Mouse (Mus musculus) activated CD4-positive, CD25-positive, alpha-beta regulatory T cell, adult 4 months (primary cell): ENCODE data around the gene Cstb. TPM values are rescaled to one million over a fixed set of nuclear protein-coding genes. Genes with fewer than 3 reads are reported as not detected.
"Not testable (repeated sequence)": the region's sequence is repeated elsewhere in the genome, so short reads cannot be mapped to it uniquely, and the experiment has no call there.

ENCODE experiments used
- ATAC-seq: one replicate; pipeline ENCODE4 v1.8.0; 2017
- polyA plus RNA-seq, 2 experiments: library from polyadenylated mRNA; unstranded; fragments of 100-300 nt; shearing (Covaris generic); gene quantifications; one replicate each; pipeline ENCODE4 v1.2.1; 2017

Cstb gene
- polyA plus RNA-seq = 100 to 1,000 TPM; 166 to 179 TPM

DNA sequence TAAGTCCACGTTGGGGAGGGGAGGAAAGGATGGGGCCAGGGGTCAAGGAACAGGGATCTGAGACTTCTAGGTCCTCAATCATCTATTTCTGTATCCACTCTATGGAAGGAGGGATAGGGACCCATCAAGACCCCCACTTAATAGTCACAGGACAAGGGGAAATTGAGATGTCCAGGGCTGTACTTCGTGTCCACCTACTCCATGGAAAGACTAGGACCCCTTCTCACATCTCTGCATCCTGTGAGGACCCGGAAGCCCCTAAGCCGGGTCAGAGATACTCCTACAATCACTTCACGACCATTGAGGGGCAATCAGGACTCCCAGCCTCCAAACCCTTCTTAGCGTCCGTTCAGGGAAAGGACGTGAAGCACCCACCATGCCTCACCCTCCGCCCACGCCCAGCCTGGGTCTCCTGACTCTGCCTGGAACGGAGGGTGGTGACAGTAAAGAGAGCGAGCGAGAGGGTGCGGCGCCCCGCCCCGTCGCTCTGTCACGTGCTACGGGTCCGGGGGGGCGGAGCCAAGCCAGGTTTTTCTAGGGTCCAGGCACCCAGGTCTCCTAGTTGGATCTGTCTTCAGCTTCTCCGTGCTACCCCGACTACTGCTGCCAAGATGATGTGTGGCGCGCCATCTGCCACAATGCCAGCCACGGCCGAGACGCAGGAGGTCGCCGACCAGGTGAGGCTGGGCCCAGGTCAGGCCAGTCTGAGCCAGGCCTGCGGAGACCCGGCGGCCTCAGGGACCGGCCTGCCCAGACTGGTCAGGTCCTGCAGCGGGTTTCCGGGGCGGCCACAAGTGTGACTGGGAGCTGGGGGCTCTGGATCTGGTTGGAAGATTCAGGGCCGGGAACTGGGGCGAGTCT is at the start of gene Cstb:
TSS of gene Cstb (plus strand) at position 489 of the 861 bp plus-strand sequence.
- ATAC-seq = peak; percentile 96

DNA sequence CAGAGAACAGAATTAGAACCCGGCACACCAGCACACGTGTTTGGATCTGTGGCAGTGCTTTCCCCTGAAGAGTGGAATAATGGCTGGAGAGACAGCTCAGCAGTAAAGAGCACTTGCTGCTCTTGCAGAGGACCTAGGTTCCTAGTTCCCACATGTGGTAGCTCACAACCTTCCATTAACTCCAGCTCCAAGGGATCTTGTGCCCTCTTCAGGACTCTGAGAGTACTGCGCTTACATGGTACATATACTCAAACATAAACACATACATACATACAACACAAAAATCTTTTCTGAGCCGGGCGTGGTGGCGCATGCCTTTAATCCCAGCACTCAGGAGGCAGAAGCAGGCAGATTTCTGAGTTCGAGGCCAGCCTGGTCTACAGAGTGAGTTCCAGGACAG is 47.0 kb upstream of the Cstb start:
- no peak for ATAC-seq

DNA sequence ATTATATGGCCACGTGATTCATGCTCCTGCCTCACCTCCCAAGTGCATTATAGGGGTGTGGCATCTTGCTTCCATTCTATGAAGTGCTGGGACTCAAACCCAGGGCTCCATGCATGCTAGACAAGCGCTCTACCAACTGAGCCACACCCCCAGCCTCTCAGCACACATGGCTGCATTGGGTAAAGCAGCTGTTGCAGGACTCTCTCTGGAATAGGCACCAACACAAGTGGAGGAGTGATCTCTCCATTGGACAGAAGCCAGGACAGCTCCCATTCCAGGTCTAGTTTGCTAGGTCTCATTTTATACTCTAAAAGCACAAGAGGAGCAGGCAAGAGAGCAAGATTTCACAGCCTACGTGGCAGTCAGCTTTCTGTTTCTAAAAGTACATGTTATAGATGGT is 41.9 kb upstream of the Cstb start:
- no peak for ATAC-seq

DNA sequence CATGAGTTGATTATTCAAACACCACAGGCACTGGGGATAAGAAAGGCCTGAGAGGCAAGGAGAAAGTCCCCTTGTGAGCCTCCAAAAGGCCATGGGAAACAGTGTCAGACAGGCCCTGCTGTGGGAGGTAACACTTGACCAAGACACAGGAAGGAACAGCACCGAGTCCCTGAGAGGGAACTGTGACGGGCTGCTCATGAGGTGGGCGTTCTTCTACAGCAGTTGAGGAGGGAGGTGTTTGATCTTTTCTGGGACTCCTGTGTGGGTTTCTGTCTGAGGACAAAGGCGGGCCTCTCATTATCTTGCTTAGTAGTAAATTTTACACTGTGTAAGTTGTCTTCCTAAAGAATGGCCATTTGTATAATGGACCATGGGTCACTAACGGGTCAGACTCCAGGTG is 39.9 kb upstream of the Cstb start:
- no peak for ATAC-seq

DNA sequence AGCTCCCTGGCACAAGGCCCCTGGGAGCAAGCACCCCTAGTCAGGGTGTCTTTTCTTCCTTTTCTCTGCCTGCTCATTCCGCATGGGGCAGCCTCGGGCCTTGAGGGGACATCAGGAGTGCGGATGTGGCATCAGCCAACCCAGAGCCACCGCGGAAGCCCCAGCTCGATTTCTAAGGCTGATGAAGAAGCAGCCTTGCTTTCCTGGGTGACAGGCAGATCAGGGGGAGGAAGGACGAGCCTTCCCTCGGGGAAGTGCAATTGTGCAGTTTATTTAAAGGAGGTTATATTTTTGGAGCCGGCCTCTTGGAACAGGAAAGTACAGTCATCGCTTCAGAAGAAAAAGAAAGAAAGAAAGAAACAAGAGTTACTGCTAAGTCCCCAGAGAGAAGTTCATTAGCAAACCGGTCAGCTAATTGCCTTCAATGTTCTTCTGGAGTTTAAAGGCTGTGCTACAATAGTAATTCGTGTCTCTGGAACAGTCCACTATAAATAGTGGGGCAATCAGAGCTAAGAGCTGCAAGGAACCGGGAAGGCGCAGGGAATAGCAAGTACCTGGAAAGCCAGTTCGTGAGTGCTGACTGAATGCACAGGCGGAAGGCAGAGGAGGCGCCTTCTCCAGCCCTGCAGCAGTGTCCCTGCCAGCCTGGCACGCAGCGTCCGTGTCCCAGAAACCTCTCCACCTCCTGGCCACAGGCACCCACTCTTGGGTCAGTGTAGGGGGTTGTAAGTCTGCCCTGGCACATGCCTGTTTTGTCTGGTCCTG is 37.1 kb upstream of the Cstb start:
- ATAC-seq = no peak

DNA sequence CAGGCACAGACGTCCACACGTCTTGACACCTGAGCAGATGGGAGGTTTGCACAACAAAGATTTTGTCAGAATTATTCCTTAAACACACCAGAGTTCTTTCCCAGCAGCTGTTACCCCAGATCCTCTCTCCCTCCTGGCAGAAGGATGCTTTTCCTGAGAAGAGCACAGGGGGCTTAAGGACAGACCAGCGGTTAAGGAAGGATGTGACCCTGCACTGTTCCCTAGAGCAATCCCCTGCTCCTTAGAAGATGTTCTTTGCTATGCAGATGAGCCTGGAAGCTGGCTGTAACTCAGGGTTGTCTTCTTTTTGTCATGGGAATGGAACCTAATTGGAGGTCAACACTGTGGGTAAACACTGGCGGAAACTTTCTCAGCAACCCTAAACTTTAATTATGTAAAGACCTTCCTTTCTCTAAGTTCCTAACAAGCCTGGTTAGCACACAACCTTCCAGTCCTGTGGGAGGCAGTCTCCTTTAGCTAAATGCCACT is 34.4 kb upstream of the Cstb start:
- no peak for ATAC-seq

DNA sequence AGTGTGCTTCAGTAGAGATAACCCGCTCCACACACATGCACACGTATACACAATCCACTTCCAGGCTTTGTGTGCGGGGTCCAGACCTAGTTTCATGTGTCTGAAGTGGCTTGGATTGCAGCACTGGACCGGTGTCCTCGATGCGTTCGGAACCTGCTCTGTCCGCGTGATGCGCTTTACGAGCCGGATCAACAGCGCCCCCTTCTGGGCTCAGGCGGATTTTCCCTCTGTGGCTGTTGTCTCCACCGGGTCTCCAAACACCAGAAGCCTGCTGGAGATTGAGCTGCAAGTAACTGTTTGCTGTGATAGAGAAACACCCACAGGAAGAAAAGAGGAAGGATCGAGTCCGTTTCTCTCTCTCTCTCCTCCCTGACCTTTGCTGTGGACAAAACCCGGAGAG is 33.4 kb upstream of the Cstb start:
- ATAC-seq = peak; percentile 65

DNA sequence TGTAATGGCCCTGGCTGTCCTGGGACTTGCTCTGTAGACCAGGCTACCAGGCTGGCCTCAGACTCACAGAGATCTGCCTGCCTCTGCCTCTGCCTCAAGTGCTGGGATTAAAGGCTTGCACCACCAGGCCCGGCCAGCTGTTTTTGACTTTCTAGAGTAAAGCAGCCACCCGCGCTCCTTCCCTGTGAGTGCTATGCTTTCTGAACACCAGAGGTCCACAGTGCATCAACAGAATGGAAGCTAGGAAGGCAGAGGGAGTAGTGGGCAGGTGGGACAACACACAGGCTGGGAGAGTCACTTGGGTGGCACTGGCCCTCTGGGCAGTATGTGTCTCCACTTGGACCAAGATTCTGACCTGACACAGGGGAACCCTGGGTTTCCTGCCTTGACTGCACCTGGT is 30.1 kb upstream of the Cstb start:
- no peak for ATAC-seq

DNA sequence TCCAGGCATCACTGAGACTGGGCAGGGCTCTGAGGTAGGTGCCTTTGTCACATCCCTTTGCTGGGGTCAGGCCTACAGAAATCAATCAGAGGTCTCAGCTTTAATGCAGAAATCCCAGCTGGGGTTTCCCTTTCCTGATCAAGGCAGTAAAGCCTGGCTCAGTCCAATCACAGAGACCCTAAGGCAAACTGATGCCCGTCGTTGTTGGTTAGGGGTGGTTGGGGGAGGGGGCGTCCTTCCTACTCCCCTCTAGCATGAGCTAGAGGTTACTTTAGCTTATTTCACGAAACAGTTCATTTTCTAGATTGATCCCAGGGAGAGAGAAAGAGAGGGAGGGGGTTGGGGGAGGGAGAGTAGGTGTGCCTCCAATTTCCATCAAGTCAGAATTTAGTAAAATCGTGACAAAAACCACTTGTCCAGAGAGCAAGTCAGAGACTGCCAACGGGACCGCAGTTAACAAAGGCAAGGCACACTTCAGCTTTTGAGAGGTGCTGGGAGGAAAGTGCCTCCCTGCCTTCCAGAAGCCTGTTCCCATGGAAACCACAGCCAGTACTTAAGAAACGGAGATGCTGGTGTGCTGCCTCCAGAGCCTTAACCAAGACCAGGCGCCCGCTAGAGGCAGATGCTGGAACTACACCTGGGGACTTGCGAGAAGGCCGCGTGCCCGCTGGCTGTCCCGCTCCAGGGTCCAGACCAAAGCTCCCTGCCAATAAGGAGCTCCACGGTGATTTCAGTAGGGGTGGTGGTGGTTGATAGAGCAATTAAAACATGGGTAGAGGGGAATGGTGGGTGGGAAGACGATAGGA is 29.4 kb upstream of the Cstb start:
- ATAC-seq = peak; percentile 58

DNA sequence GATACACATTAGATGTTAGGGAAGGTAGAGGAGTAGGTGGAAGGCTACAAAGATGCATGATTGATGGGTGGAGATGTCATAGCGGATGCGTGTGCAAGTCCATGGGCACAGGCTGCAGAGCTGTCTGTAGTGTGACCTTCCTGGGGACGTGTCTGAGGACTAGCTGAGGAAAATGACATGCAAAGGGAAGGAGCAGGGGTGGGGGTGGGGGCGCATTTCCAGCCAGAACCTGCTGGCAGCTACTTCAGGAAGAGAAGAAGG is 28.9 kb upstream of the Cstb start:
- ATAC-seq = no peak

DNA sequence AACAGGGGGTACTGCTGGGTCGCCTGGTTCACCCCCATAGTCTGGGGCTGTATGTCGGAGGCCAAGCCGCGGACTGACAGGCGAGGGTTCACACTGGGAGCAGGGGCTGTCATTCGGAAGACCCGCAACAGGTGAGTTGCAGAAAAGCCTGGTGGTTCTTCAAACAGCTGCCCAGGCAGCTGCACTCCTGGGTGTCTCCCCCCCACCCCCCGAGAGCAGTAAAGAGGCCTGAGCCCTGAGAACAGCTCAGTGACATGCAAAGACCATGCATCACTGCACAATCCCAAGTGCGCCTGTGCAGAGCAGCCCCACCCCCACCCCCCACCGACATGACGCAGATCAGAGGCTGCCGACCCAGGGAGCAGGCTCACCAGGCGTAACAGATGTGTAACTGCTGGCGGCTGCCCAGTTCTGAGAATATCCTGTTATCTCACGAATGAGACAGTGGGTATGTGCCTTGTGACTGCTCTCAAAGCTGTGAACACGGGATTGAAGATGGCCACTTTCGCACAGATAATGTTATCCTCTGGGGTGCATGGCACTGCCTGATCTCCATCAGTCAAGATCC is 26.3 kb upstream of the Cstb start:
- ATAC-seq = peak; percentile 58

DNA sequence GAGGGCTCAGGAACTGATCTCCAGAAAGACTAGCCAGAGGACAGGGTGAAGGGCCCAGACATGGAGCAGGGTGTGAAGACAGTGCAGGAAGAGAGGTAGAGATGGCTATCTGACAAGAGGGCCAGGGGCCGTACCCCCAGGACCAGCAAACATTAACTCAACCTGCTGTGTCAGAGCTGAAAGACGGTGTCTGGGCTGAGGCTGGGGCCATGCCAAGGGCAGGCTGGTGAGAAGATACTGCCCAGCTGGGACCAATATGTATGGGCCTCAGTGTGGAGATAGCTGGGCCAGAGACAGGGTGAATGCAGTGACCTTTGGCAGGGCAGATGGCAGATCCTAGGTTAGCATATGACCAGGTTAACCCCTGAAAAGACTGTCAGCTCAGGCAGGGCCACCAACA is 24.3 kb upstream of the Cstb start:
- ATAC-seq = no peak

DNA sequence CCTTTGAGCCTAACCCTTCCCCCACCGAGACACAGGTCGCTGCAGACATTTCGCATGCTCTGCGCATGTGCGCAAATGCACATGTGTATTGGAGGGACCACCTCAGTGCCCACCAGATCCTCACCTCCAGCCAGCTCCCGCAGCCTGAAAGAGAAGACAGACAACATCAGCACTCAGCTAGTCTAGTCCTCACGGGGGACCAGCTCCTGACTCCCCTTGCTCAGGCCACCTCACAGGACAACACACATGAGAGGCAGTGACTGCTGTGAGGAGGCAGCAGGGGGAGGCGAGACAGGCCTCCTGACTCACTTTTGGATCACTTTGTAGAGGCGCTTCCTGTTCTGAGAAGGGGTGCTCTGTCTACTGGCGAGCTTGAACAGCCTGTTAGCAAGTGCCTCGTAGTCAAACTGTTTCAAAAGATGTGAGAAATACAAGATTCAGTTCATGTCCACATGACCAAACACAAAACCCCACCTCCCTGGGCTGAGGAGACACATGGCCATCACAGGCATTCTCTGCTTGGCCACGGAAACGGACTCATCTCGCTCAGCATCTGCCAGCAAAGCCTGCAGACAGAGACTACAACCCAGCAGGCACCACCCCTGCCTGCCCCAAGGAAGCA is 23.1 kb upstream of the Cstb start:
- ATAC-seq = peak; percentile 60

DNA sequence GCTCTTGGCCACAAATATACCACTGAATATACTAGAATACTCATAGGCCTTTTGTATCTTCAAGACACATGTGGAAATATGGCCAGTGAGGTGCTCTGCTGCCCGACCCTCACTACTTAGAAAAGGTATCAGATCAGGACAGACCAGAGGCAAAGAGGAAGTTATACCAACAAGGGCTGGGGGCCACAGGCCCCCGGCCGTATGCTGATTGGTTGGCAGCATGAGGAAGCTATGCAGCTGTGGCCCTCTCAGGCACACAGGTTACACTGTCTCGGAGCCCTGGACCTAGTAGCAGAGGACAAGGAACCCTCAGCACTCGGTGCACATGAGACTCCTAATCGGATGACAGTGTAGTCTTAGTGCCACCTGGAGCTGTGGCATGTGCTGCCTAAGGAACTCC is 19.3 kb upstream of the Cstb start:
- no peak for ATAC-seq

DNA sequence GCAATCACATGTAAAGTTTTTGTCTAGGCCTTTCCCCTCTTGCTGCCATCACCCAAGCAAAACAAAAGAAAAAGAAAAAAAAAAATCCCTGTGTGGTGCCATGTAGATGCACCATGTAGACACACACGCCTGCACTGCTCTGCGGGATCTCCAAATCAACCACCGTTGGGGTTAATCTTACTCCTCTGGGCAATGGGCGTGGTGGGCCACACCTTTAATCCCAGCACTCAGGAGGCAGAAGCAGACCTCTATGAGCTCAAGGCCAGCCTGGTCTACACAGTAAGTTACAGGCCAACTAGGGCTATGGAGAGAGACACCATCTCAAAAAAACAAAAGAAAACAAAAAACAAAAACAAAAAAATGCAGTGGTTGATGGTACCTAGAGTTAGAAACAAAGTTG is 18.3 kb upstream of the Cstb start:
- ATAC-seq = no peak

DNA sequence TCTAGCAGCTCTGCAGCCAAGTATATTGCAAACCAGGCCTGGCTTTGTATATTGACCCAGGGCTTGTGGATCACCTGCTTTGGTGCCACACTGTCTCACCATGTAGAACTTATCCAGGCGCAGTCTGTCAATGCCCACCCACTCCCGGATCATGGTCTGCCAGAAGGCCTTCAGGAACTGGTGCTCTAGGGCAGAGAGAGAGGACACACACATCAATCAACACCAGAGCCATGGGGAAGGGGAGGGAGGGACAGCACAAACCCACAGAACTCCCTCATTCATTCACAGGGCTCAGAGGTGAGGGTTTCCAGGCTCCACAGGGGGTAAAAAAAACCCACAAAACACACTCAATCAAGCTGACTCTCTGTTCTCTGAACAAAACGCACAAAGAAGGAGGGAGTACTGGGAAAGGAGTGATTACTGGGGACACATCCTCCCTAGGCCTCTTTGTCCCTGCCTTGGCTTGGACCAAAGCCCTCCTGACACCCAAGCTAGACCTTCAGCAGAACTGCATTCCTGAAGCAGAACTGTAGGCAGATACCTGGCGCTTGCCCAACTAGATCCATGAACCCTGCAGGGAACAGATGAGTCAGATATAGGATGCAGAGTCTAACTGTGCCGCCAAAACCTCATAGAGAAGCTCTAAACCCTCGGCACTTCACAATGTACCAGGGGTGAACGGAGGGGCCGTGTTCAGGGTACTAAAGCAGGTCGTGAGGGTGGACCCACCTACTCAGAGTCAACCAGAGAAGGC is 16.3 kb upstream of the Cstb start:
- ATAC-seq = no peak

DNA sequence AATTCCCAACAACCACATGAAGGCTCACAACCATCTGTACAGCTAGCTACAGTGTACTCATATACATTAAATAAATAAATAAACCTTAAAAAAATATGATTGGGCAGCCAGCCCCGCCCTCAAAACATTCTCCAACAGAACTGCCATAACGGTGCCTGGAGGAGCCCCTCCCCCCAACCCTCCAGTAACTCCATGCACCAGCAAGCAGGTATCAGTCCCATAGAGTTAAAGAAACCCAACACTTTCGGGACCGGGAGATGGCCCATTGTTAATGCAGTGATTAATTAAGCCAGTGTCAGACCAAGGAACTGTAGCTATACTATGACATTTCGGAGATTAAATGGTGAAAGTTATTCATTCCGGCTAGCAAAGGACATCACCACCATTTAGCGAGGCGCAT is 13.6 kb upstream of the Cstb start:
- no peak for ATAC-seq

DNA sequence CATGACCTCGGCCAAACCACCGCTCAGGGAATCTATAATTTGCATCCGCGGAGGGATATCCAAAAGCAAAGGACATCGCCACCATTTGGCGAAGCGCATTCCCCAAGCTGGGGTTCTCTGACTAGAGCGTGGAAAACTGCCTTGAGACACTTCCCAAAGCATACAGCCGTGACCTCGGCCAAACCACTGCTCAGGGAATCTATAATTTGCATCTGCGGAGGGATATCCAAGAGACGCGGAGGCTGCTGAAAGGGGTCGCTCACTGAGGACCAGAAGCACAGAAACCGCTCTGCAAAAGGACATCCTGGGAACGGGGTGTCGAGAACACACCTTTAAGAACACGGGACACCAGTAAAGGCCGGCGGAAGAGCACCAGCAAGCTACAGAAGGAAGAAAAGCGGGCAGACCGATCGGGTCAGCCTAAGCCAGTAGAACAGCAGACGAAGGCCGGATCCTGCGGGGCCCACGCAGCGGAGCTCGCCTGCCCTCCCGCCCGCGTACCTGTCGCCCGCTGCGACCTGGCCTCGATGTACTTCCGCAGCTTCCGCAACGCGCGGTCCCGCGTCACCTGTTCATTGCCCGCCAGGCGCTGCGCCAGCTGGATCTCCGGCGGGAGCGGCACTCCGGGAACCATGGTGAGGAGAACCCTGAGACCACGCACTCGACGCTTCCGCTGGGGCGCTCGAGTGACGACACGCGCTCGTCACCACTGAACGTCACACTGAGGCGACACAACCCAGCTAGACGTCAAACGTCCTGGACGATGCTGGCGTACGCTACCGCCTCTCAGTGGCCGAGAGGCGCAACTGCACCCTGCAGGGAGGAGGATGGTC is 12.9 kb upstream of the Cstb start, which contains the start of gene Rrp1:
TSS of gene Rrp1 (minus strand) at position 725 of the 833 bp plus-strand sequence.
- peak; percentile 96 for ATAC-seq

DNA sequence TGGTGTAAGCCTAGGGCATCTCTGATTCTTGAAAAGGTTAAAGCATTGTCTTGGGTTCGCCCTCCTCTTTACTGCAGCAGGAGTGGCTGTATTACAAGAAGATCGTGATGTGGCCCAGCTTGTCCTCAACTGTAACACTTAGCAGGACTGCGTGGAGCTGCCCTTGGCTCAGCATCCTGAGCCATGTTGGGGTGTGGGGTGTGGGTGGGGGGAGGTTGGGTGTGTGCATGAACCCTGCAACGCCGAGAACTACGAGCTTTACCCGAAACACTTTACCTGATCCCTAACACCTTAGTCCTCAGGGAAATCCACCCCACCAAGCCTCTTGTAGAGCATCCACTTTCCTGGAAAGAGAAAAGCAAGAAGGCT is 12.3 kb upstream of the Cstb start:
- ATAC-seq = peak; percentile 8

DNA sequence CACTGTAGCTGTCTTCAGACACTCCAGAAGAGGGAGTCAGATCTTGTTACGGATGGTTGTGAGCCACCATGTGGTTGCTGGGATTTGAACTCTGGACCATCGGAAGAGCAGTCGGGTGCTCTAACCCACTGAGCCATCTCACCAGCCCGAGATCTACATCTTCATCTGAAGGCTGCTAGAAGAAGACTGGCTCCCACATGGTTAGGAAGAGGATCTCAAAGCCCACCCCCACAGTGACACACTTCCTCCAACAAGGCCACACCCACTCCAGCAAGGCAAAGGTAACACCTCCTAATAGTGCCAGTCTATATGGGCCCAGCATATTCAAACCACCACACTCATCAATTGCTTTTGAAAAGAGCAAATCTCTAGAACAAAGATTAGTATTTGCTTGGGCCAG is 10.5 kb upstream of the Cstb start:
- not testable (repeated sequence) for ATAC-seq

DNA sequence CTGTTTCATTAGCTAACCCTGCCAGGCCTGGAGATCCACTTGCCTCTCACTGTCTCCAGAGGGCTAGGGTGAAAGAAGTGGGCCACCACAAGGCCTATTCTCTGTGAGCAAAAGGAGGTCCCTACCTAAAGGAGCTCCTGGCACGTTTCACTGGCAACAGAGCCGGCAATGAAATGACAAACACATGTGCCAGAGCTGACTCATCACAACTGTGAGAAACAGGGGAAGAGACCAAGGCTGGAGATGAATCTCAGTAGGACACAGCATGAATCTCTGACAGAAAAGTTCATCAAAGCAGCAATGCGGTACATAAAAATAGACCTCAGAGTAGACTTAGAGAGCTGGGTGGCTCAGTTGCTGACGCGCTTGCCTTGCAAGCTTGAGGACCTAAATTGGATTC is 7.6 kb upstream of the Cstb start:
- no peak for ATAC-seq
